In genomic region chr17:31074053-31074590, GRCm38 (mm10) we compare ENCODE assay signal across 7 mouse cellular contexts. TPM values are rescaled to one million over a fixed set of nuclear protein-coding genes. Genes with fewer than 3 reads are reported as not detected.
DNase-seq lines count a peak whose midpoint lies in the region; ATAC-seq and TF ChIP-seq lines count a peak whose summit lies in the region.

No protein-coding gene starts in this region.

- peaks cover 85% of the 10 kb centered on the region for H3K4me1 ChIP-seq in thymus, adult 2 months (replicated peaks; ENCODE audit: control insufficient read depth, insufficient read depth, low read length)
- H3K4me1 ChIP-seq in forebrain, embryonic 11.5 days (replicated peaks; ENCODE audit: control insufficient read depth, insufficient read depth, low read length), result peaks cover 21% of the 10 kb centered on the region
- peaks cover 56% of the 10 kb centered on the region for H3K4me1 ChIP-seq in hindbrain, embryonic 16.5 days (ENCODE audit: control insufficient read depth, insufficient read depth, low read depth, low read length)
- peaks cover 73% of the 10 kb centered on the region for H3K4me1 ChIP-seq in neural tube, embryonic 15.5 days

- no peaks in the 10 kb centered on the region for H3K9me3 ChIP-seq in forebrain, embryonic 11.5 days (ENCODE audit: control insufficient read depth, low read length)
- no peaks in the 10 kb centered on the region for H3K9me3 ChIP-seq in hindbrain, embryonic 16.5 days (ENCODE audit: control insufficient read depth, low read length)
- no peaks in the 10 kb centered on the region for H3K9me3 ChIP-seq in neural tube, embryonic 15.5 days (replicated peaks)

- H3K27ac ChIP-seq in thymus, adult 2 months (ENCODE audit: control insufficient read depth, insufficient read depth, low read length), result peak overlapping the region; percentile 90
- H3K27ac ChIP-seq in forebrain, embryonic 11.5 days (ENCODE audit: low read depth, low read length), result no peak overlapping the region
- H3K27ac ChIP-seq in hindbrain, embryonic 16.5 days (ENCODE audit: low read depth, low read length), result peak overlapping the region; percentile 83
- peak overlapping the region; percentile 88 for H3K27ac ChIP-seq in neural tube, embryonic 15.5 days (replicated peaks)

- no peaks in the 10 kb centered on the region; the same call in 1 of the 2 replicates for H3K36me3 ChIP-seq in thymus, adult 2 months (ENCODE audit: control insufficient read depth, insufficient read depth, low read length)
- H3K36me3 ChIP-seq in forebrain, embryonic 11.5 days (ENCODE audit: control insufficient read depth, insufficient read depth, low read length), result no peaks in the 10 kb centered on the region
- no peaks in the 10 kb centered on the region for H3K36me3 ChIP-seq in hindbrain, embryonic 16.5 days (ENCODE audit: control insufficient read depth, insufficient read depth, low read length)
- H3K36me3 ChIP-seq in neural tube, embryonic 15.5 days, result no peaks in the 10 kb centered on the region

- no peak for TF ChIP-seq POLR2A in thymus, adult 2 months (IDR thresholded peaks at IDR 0.05; ENCODE audit: control insufficient read depth, extremely low read depth, insufficient read depth, low read length, poor library complexity)

- WGBS in thymus, adult 2 months, result 17% methylated on average over 7 of the region's 7 CpGs
- WGBS in forebrain, embryonic 11.5 days, result 20% methylated on average over 7 of the region's 7 CpGs
- 25% methylated on average over 7 of the region's 7 CpGs for WGBS in hindbrain, embryonic 16.5 days
- WGBS in neural tube, embryonic 15.5 days, result 24% methylated on average over 7 of the region's 7 CpGs

- ATAC-seq in forebrain, embryonic 11.5 days (replicated peaks; ENCODE audit: low FRiP score), result no peak
- ATAC-seq in hindbrain, embryonic 16.5 days, result no peak
- no peak for ATAC-seq in neural tube, embryonic 15.5 days (ENCODE audit: low FRiP score)

- no peak for TF ChIP-seq CTCF in thymus, adult 2 months (IDR thresholded peaks at IDR 0.05; ENCODE audit: borderline replicate concordance, control insufficient read depth, extremely low read depth, insufficient read depth, low read length, poor library complexity)

- H3K27me3 ChIP-seq in thymus, adult 2 months (ENCODE audit: control insufficient read depth, insufficient read depth, low read length), result no peaks in the 10 kb centered on the region
- no peaks in the 10 kb centered on the region for H3K27me3 ChIP-seq in forebrain, embryonic 11.5 days (ENCODE audit: control insufficient read depth, insufficient read depth, low read length)
- no peaks in the 10 kb centered on the region for H3K27me3 ChIP-seq in hindbrain, embryonic 16.5 days (replicated peaks; ENCODE audit: control insufficient read depth, insufficient read depth, low read length)
- no peaks in the 10 kb centered on the region for H3K27me3 ChIP-seq in neural tube, embryonic 15.5 days (replicated peaks)

- peak overlapping the region; percentile 32 for H3K4me3 ChIP-seq in thymus, adult 2 months (ENCODE audit: control insufficient read depth, insufficient read depth, low read length)
- no peak overlapping the region for H3K4me3 ChIP-seq in forebrain, embryonic 11.5 days (ENCODE audit: low read depth, low read length)
- no peak overlapping the region for H3K4me3 ChIP-seq in hindbrain, embryonic 16.5 days (ENCODE audit: low read length)
- H3K4me3 ChIP-seq in neural tube, embryonic 15.5 days (replicated peaks), result no peak overlapping the region

- DNase-seq in thymus, adult 2 months, result no peak
- no peak for DNase-seq in thymus, postnatal 0 days (ENCODE audit: low spot score)
- DNase-seq in forebrain, embryonic 11.5 days (ENCODE audit: low spot score), result no peak
- DNase-seq in layer of hippocampus, postnatal 36 days, result no peak
- DNase-seq in urinary bladder, postnatal 10 days (ENCODE audit: low spot score), result no peak

- peak overlapping the region; percentile 54; the same call in 1 of the 2 replicates for H3K4me2 ChIP-seq in forebrain, embryonic 11.5 days (ENCODE audit: low read depth, low read length, severe bottlenecking)
- peak overlapping the region; percentile 68 for H3K4me2 ChIP-seq in hindbrain, embryonic 16.5 days (ENCODE audit: low read length)
- H3K4me2 ChIP-seq in neural tube, embryonic 15.5 days, result peak overlapping the region; percentile 61

- H3K9ac ChIP-seq in forebrain, embryonic 11.5 days (ENCODE audit: low read length), result no peak overlapping the region
- peak overlapping the region; percentile 23; the same call in 1 of the 2 replicates for H3K9ac ChIP-seq in hindbrain, embryonic 16.5 days (ENCODE audit: low read depth, low read length)
- H3K9ac ChIP-seq in neural tube, embryonic 15.5 days (replicated peaks), result no peak overlapping the region

RNA-seq across cellular contexts. Expression of gene Abcg1, which starts 16.6 kb away (rescaled TPM):
- polyA plus RNA-seq in thymus, adult 2 months (2012; rRNA removed), result 103 and 107 TPM in 2 replicates
- polyA plus RNA-seq in thymus, postnatal 0 days (2015; fragmentation: Nextera tagmentation; extraction: Ambion mirVana), result 36.7 and 49.0 TPM in 2 replicates
- 10.1 and 11.8 TPM in 2 replicates for polyA plus RNA-seq in forebrain, embryonic 11.5 days (2014; fragmentation: Nextera tagmentation; extraction: Ambion mirVana)
- 20.2 and 20.9 TPM in 2 replicates for polyA plus RNA-seq in hindbrain, embryonic 16.5 days (2015; fragmentation: Nextera tagmentation; extraction: Ambion mirVana)
- 18.5 and 19.9 TPM in 2 replicates for polyA plus RNA-seq in neural tube, embryonic 15.5 days (2015; fragmentation: Nextera tagmentation; extraction: Ambion mirVana)
- total RNA-seq in layer of hippocampus, postnatal 36 days (2021), result 10 to 100 TPM; 69.6 to 73.1 TPM

RNA-seq across cellular contexts. Expression of gene Tff3, which starts 55.3 kb away (rescaled TPM):
- polyA plus RNA-seq in thymus, adult 2 months (2012; rRNA removed), result 10.1 and 10.4 TPM in 2 replicates
- polyA plus RNA-seq in thymus, postnatal 0 days (2015; fragmentation: Nextera tagmentation; extraction: Ambion mirVana), result 7.1 and 8.7 TPM in 2 replicates
- 1.1 and 1.2 TPM in 2 replicates for polyA plus RNA-seq in forebrain, embryonic 11.5 days (2014; fragmentation: Nextera tagmentation; extraction: Ambion mirVana)
- 0.94 and 1.1 TPM in 2 replicates for polyA plus RNA-seq in hindbrain, embryonic 16.5 days (2015; fragmentation: Nextera tagmentation; extraction: Ambion mirVana)
- 3.2 and 32.6 TPM in 2 replicates for polyA plus RNA-seq in neural tube, embryonic 15.5 days (2015; fragmentation: Nextera tagmentation; extraction: Ambion mirVana)
- total RNA-seq in layer of hippocampus, postnatal 36 days (2021), result not detected
